Mouse (Mus musculus) heart, adult 2 months (tissue): Measurements from ENCODE around the gene Itgam. TPM values are rescaled to one million over a fixed set of nuclear protein-coding genes. Genes with fewer than 3 reads are reported as not detected.
A peak's percentile ranks its signal among the peaks of the same experiment; 100 is the strongest.
"Not testable (repeated sequence)": the region's sequence is repeated elsewhere in the genome, so short reads cannot be mapped to it uniquely, and the experiment has no call there.

ENCODE experiments used
- DNase-seq, 2 experiments: peaks; one replicate each; pipeline ENCODE4 v3.0.0; 2021
- H3K27ac ChIP-seq: fragments of 200-600 bp; 2 replicates; pipeline ENCODE4 v1.8.1; 2022
- H3K27me3 ChIP-seq: fragments of 200-500 bp; 2 replicates; pipeline ENCODE4 v1.6.1; 2012; ENCODE audit warnings: mild to moderate bottlenecking, low read length, inconsistent platforms, mixed read lengths; ENCODE audit not compliant: control insufficient read depth, insufficient read depth
- H3K36me3 ChIP-seq: fragments of 200-500 bp; 2 replicates; pipeline ENCODE4 v1.6.1; 2012; ENCODE audit warnings: low read length, inconsistent platforms; ENCODE audit not compliant: control insufficient read depth, insufficient read depth
- H3K4me1 ChIP-seq: fragments of 200-500 bp; 2 replicates; pipeline ENCODE4 v1.6.1; 2011; ENCODE audit warnings: low read length; ENCODE audit not compliant: control insufficient read depth, insufficient read depth
- H3K4me3 ChIP-seq: fragments of 200-600 bp; 2 replicates; pipeline ENCODE4 v1.8.1; 2022
- H3K79me2 ChIP-seq: fragments of 200-500 bp; replicated peaks from 2 replicates; pipeline ENCODE4 v1.6.1; 2012; ENCODE audit warnings: mild to moderate bottlenecking, inconsistent platforms, low read length, moderate library complexity, mixed read lengths; ENCODE audit not compliant: control insufficient read depth, insufficient read depth
- H3K9ac ChIP-seq: fragments of 200-500 bp; 2 replicates; pipeline ENCODE4 v1.6.1; 2012; ENCODE audit warnings: low read depth, mild to moderate bottlenecking, control low read depth, inconsistent platforms, low read length, mixed read lengths
- CTCF ChIP-seq: fragments of 200-600 bp; IDR thresholded peaks from 2 replicates; pipeline ENCODE4 v1.8.1; 2022; ENCODE audit warnings: antibody characterized with exemption, mild to moderate bottlenecking, moderate library complexity
- EP300 ChIP-seq: fragments of 200-500 bp; IDR thresholded peaks from 2 replicates; pipeline ENCODE4 v1.6.1; 2011; ENCODE audit warnings: low read depth, low read length, control low read depth; ENCODE audit not compliant: insufficient read depth
- POLR2A ChIP-seq: fragments of 200-500 bp; IDR thresholded peaks from 2 replicates; pipeline ENCODE4 v1.6.1; 2011; ENCODE audit warnings: mild to moderate bottlenecking, low read depth, low read length, control low read depth; ENCODE audit not compliant: insufficient read depth
- WGBS: fragments of 180-500 bp; shearing (Covaris S2); methylation state at CpG from one replicate; pipeline ENCODE4 v1.1.7; 2018; 5-methylcytosine and 5-hydroxymethylcytosine counted together
- intact Hi-C: fragments of 180-260 bp; cut with DNase I; formaldehyde crosslinking; loops from one replicate; pipeline ENCODE4 v1.15.1; 2025
- polyA plus RNA-seq: library from polyadenylated mRNA; depleted of rRNA; stranded (reverse); fragments of >200 nt; gene quantifications from 2 replicates; pipeline ENCODE4 v1.2.3, GENCODE M21; 2012; rRNA removed
- total RNA-seq, 2 experiments: library from RNA; stranded (reverse); gene quantifications; 2 replicates each; pipeline ENCODE4 v1.2.3; 2021

Gene Itgam
- total and polyA plus RNA-seq, 3 experiments = 6.7 to 7.6 (median 7.0) TPM

DNA sequence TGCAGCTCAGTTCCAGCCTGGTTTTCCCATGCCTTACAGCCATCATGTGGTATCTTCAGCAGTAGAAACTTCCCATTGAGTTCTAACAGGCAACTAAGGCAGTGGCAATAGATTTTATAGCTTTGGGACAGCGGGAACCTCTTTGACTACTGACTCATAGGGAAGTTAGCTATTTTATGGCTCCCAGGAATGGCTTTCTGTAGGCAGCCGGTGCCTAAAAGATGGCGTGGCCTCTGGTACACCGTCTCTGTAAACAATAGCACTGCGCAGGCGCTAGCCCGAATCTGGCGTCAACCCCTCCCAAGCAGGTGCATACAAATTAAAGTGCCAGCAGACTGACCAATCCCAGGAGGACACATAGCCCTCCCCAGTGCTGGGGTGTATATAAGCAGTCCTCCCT lies 88.5 kb downstream of the Itgam start:
- no peak for DNase-seq
- WGBS = 87% methylated on average over 8 of the region's 8 CpGs
- Histone ChIP-seq H3K4me1 (no peaks in the 10 kb centered on the region), H3K27me3 (no peaks in the 10 kb centered on the region), H3K36me3 (no peaks in the 10 kb centered on the region), H3K27ac (no peak overlapping the region), H3K9ac (no peak overlapping the region), H3K79me2 (no peaks in the 10 kb centered on the region), H3K4me3 (no peak overlapping the region)
- intact Hi-C loops = no loop called here
- TF ChIP-seq EP300 = no peak
- no peak for TF ChIP-seq CTCF
- TF ChIP-seq POLR2A = no peak

DNA sequence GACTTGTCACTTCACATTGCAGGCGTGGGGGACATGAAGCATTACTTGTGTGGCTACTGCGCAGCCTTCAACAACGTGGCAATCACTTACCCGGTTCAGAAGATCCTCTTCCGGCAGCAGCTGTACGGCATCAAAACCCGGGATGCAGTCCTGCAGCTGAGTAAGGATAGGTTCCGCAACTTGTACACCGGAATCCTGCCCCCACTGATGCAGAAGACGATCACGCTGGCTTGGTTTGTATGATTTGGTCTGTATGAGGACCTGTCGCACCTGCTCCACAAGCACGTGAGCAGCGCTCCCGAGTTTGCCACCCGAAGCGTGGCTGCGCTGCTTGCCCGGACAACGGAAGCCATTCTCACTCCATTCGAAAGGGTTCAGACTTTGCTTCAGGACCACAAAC lies 91.6 kb downstream of the Itgam start, which contains the start of gene Itgad:
Gene Itgad (plus strand): TSS at position 301 of the 400 bp plus-strand sequence.
- no peak within 1 kb of the TSS for H3K4me3 ChIP-seq
- DNase-seq = no peak
- 91% methylated on average over 21 of the region's 21 CpGs for WGBS
- H3K79me2 ChIP-seq = no peaks in the 10 kb centered on the region
- H3K9ac ChIP-seq = no peak within 1 kb of the TSS
- H3K27me3 ChIP-seq = no peaks in the 10 kb centered on the region
- H3K27ac ChIP-seq = peak within 1 kb of the TSS; percentile 9; the same call in 1 of the 2 replicates
- no peaks in the 10 kb centered on the region for H3K36me3 ChIP-seq
- intact Hi-C loops = no loop called here
- no peaks in the 10 kb centered on the region for H3K4me1 ChIP-seq
- TF ChIP-seq EP300 = no peak
- no peak for TF ChIP-seq POLR2A
- TF ChIP-seq CTCF = no peak

DNA sequence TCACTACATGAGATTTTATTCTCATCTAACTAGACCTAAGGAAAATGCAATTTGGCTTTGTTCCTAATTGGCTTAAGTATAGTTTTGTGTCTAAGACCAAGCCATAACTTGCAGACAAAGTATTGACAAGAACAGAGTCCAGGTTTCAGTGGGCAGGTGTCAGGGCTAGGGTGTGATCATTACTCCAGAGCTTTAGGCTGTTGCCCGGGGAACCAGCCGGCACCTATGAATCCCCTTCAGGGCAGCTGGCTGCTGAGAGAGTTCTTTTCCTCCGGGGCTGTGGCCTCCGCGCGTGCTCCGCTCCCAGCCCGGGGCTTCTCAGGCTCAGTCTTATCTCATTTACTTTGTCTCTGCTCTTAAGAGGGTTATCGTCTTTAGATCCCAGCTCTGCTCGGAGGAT lies 92.5 kb downstream of the Itgam start:
- H3K4me3 ChIP-seq = no peak overlapping the region
- 26% methylated on average over 10 of the region's 10 CpGs for WGBS
- no peaks in the 10 kb centered on the region for H3K36me3 ChIP-seq
- no peaks in the 10 kb centered on the region for H3K79me2 ChIP-seq
- no peak overlapping the region for H3K9ac ChIP-seq
- no peak for DNase-seq
- TF ChIP-seq CTCF (no peak), POLR2A (no peak), EP300 (no peak)
- intact Hi-C loops = no loop called here
- no peaks in the 10 kb centered on the region for H3K4me1 ChIP-seq
- H3K27ac ChIP-seq = peak overlapping the region; percentile 9; the same call in 1 of the 2 replicates
- H3K27me3 ChIP-seq = no peaks in the 10 kb centered on the region

DNA sequence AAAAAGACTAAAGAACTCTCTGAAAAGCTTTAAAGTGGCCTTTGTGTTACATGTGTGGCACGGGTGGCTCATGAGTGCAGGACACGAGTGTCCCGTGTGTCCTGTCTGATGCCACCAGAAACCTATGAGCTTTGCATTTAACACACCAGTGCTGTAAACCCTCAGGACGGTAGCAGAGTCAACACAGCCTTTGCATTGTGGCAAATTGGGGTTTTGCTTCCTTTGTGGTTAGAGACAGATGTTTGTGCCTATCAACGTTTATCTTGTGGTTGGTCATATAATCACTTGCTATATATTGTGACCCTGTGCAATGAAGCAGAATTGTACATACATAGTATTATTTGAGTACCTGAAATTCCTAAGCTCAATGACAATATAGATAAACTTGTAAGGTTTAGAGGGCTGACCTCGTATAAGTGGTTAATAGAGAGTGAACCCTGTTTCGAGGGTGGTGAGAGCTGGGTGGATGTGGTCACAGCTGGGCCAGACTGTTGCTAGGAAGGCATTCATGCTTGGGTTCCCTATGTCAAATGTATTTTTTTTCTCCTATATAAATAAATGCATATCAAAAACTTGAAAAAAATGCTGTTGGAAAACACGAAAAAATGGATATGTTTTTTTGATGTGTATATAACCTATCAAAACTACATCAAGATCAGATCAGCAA lies 96.4 kb downstream of the Itgam start:
- intact Hi-C loops, DNase-seq: not testable (repeated sequence)

DNA sequence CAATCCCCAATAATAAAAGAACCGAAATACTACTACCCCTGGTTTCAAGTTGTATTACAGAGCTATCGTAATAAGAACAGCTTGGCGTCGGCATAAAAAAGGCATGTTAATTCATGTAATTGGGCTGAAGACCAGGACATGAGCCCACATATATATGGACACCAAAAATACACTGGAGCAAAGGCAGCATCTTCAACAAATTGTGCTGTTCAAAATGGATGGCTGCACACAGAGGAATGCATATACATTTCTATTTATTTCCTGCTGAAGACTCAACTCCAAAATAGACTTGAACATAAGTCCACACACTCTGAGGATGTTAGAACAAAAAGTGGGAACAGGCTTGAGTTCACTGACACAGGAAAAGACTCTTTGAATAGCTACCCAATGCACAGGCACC lies 101.6 kb downstream of the Itgam start:
- no peaks in the 10 kb centered on the region for H3K36me3 ChIP-seq
- H3K27me3 ChIP-seq = no peaks in the 10 kb centered on the region
- no peak overlapping the region for H3K27ac ChIP-seq
- intact Hi-C loops = no loop called here
- no peak overlapping the region for H3K4me3 ChIP-seq
- H3K79me2 ChIP-seq = no peaks in the 10 kb centered on the region
- WGBS = 94% methylated on average over 4 of the region's 4 CpGs
- no peaks in the 10 kb centered on the region for H3K4me1 ChIP-seq
- no peak for DNase-seq
- TF ChIP-seq POLR2A (no peak), CTCF (no peak), EP300 (no peak)
- no peak overlapping the region for H3K9ac ChIP-seq

More for the DNA sequence above, 96.4 kb downstream of the Itgam start:
- H3K36me3 ChIP-seq, H3K9ac ChIP-seq, H3K4me1 ChIP-seq, H3K79me2 ChIP-seq, H3K27me3 ChIP-seq, H3K27ac ChIP-seq, H3K4me3 ChIP-seq: not testable (repeated sequence)
- WGBS = 77% methylated on average over 8 of the region's 8 CpGs

DNA sequence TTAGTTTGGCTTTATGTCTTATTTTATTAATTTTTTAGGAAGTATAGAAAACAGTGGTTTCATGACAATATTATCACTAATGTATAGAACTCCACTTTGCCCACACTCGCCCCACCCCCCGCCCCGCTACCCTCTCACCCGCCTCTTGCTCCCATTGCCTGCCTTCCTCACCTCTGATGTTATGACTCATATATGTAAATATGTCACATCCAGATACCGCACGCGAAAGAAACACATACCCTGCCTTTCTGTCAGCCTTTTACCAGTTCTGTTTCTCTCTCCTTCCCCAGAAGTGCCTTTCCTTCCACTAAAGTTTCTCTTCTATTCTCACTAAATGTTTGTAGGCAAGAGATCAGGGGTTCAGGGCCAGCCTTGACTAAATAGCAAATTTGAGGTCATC lies 104.0 kb downstream of the Itgam start:
- 82% methylated on average over 7 of the region's 7 CpGs for WGBS
- H3K27ac ChIP-seq = no peak overlapping the region
- H3K79me2 ChIP-seq = no peaks in the 10 kb centered on the region
- no peak overlapping the region for H3K9ac ChIP-seq
- H3K4me3 ChIP-seq = no peak overlapping the region
- no peaks in the 10 kb centered on the region for H3K4me1 ChIP-seq
- DNase-seq = no peak
- no peaks in the 10 kb centered on the region for H3K36me3 ChIP-seq
- H3K27me3 ChIP-seq = no peaks in the 10 kb centered on the region
- intact Hi-C loops = no loop called here
- TF ChIP-seq EP300 = no peak
- no peak for TF ChIP-seq CTCF
- no peak for TF ChIP-seq POLR2A

Other genes with a start within 250 kb of the Itgam start
- gene Stx4a, start 238.3 kb upstream of the Itgam start, total RNA-seq = 10 to 100 TPM; 68.4 to 71.9 TPM
- gene Stx4a, start 238.3 kb upstream of the Itgam start, polyA plus RNA-seq = 79.3 and 83.0 TPM in 2 replicates
- gene Stx1b, start 238.1 kb upstream of the Itgam start, total RNA-seq = 1 to 10 TPM in 1 of 2 experiments, under 1 TPM in 1; 0.77 to 1.1 TPM
- gene Stx1b, start 238.1 kb upstream of the Itgam start, polyA plus RNA-seq = 3.8 and 4.0 TPM in 2 replicates
- gene Zfp646, start 186.4 kb upstream of the Itgam start, total RNA-seq = 10 to 100 TPM; 17.7 to 18.9 TPM
- gene Zfp646, start 186.4 kb upstream of the Itgam start, polyA plus RNA-seq = 8.0 and 11.8 TPM in 2 replicates
- 1 to 10 TPM; 3.4 to 4.1 TPM for gene Zfp668, start 185.8 kb upstream of the Itgam start, total RNA-seq
- 2.2 and 2.7 TPM in 2 replicates for gene Zfp668, start 185.8 kb upstream of the Itgam start, polyA plus RNA-seq
- 1 to 10 TPM in 1 of 2 experiments, under 1 TPM in 1; 0.76 to 1.2 TPM for gene Prss53, start 171.7 kb upstream of the Itgam start, total RNA-seq
- gene Prss53, start 171.7 kb upstream of the Itgam start, polyA plus RNA-seq = 3.8 TPM in 2 replicates
- gene Gm21974, start 167.2 kb upstream of the Itgam start, total RNA-seq = not detected
- not detected in 2 replicates for gene Gm21974, start 167.2 kb upstream of the Itgam start, polyA plus RNA-seq
- gene Vkorc1, start 167.0 kb upstream of the Itgam start, total RNA-seq = 10 to 100 TPM; 16.2 to 17.7 TPM
- 59.2 and 90.0 TPM in 2 replicates for gene Vkorc1, start 167.0 kb upstream of the Itgam start, polyA plus RNA-seq
- 100 to 1,000 TPM; 104 to 131 TPM for gene Bckdk, start 158.6 kb upstream of the Itgam start, total RNA-seq
- gene Bckdk, start 158.6 kb upstream of the Itgam start, polyA plus RNA-seq = 165 and 210 TPM in 2 replicates
- 10 to 100 TPM; 13.8 to 14.6 TPM for gene Kat8, start 150.1 kb upstream of the Itgam start, total RNA-seq
- gene Kat8, start 150.1 kb upstream of the Itgam start, polyA plus RNA-seq = 10.1 and 16.9 TPM in 2 replicates
- not detected for gene Prss8, start 132.5 kb upstream of the Itgam start, total RNA-seq
- gene Prss8, start 132.5 kb upstream of the Itgam start, polyA plus RNA-seq = 1.1 TPM in 1 of 2 replicates, not detected in the other
- 1 to 10 TPM; 6.0 to 9.7 TPM for gene Prss36, start 115.9 kb upstream of the Itgam start, total RNA-seq
- gene Prss36, start 115.9 kb upstream of the Itgam start, polyA plus RNA-seq = 21.4 and 23.1 TPM in 2 replicates
- 100 to 1,000 TPM; 151 to 181 TPM for gene Fus, start 95.2 kb upstream of the Itgam start, total RNA-seq
- gene Fus, start 95.2 kb upstream of the Itgam start, polyA plus RNA-seq = 222 and 261 TPM in 2 replicates
- gene Pycard, start 68.8 kb upstream of the Itgam start, total RNA-seq = 1 to 10 TPM; 6.9 to 8.8 TPM
- gene Pycard, start 68.8 kb upstream of the Itgam start, polyA plus RNA-seq = 28.3 and 32.8 TPM in 2 replicates
- gene Trim72, start 58.7 kb upstream of the Itgam start, total RNA-seq = 100 to 1,000 TPM; 252 to 303 TPM
- gene Trim72, start 58.7 kb upstream of the Itgam start, polyA plus RNA-seq = 218 and 278 TPM in 2 replicates
- gene Gm49368, start within 50 bp of the Itgam start, total RNA-seq = under 1 TPM in 1 of 2 experiments, not detected in 1; 0.23 TPM
- gene Gm49368, start within 50 bp of the Itgam start, polyA plus RNA-seq = not detected in 2 replicates
- under 1 TPM; 0.23 to 0.37 TPM for gene Itgax, start 66.9 kb downstream of the Itgam start, total RNA-seq
- 0.35 and 1.2 TPM in 2 replicates for gene Itgax, start 66.9 kb downstream of the Itgam start, polyA plus RNA-seq
- gene Itgad, start 91.7 kb downstream of the Itgam start, total RNA-seq = under 1 TPM in 1 of 2 experiments, not detected in 1; 0.39 TPM
- gene Itgad, start 91.7 kb downstream of the Itgam start, polyA plus RNA-seq = 0.21 TPM in 1 of 2 replicates, not detected in the other
- 1,000 to 10,000 TPM; 2,428 to 3,099 TPM for gene Cox6a2, start 143.7 kb downstream of the Itgam start, total RNA-seq
- 4,809 and 7,642 TPM in 2 replicates for gene Cox6a2, start 143.7 kb downstream of the Itgam start, polyA plus RNA-seq
- gene Armc5, start 174.7 kb downstream of the Itgam start, total RNA-seq = 1 to 10 TPM; 6.8 to 7.1 TPM
- gene Armc5, start 174.7 kb downstream of the Itgam start, polyA plus RNA-seq = 11.2 and 12.3 TPM in 2 replicates
- gene 9130023H24Rik, start 175.4 kb downstream of the Itgam start, total RNA-seq = 1 to 10 TPM; 3.2 to 3.6 TPM
- gene 9130023H24Rik, start 175.4 kb downstream of the Itgam start, polyA plus RNA-seq = 1.7 and 2.2 TPM in 2 replicates
- gene Tgfb1i1, start 184.2 kb downstream of the Itgam start, total RNA-seq = 10 to 100 TPM; 14.3 to 20.1 TPM
- 26.2 and 28.2 TPM in 2 replicates for gene Tgfb1i1, start 184.2 kb downstream of the Itgam start, polyA plus RNA-seq
- gene Slc5a2, start 203.0 kb downstream of the Itgam start, total RNA-seq = not detected
- gene Slc5a2, start 203.0 kb downstream of the Itgam start, polyA plus RNA-seq = 0.37 TPM in 1 of 2 replicates, not detected in the other
- gene BC017158, start 235.5 kb downstream of the Itgam start, total RNA-seq = 1 to 10 TPM; 6.2 to 6.5 TPM
- gene BC017158, start 235.5 kb downstream of the Itgam start, polyA plus RNA-seq = 12.1 and 12.7 TPM in 2 replicates